Mouse (Mus musculus) layer of hippocampus, adult 9-11 months (tissue): Measurements from ENCODE around the gene Rtn4ip1.

Source experiments
- DNase-seq: peaks from one replicate; pipeline ENCODE4 v3.0.0; 2022

Rtn4ip1 gene

GRCm38 (mm10) chr10:44003551-44004151 is 102.0 kb downstream of the Rtn4ip1 start:
- no peak for DNase-seq

GRCm38 (mm10) chr10:44004221-44004751 is 102.7 kb downstream of the Rtn4ip1 start:
- DNase-seq: no peak

- DNase-seq: no peak
Observed at GRCm38 (mm10) chr10:44005677-44006641, 104.4 kb downstream of the Rtn4ip1 start.
